Mouse (Mus musculus): ENCODE measurements around the gene Gtdc1. TPM values are rescaled to one million over a fixed set of nuclear protein-coding genes. Genes with fewer than 3 reads are reported as not detected.

The Gtdc1 gene
- polyA plus RNA-seq, 1 experiment = 62.0 TPM

- no peak overlapping the region for H3K27ac ChIP-seq (ENCODE audit: insufficient read depth, low read length)
- no peak for TF ChIP-seq CTCF (IDR thresholded peaks at IDR 0.05; ENCODE audit: extremely low read depth, insufficient read depth, low read length)
- no peak for TF ChIP-seq POLR2A (IDR thresholded peaks at IDR 0.05; ENCODE audit: extremely low read depth, insufficient read depth, low read length)
- no peaks in the 10 kb centered on the region; the same call in 1 of the 2 replicates for H3K4me1 ChIP-seq (ENCODE audit: control insufficient read depth, insufficient read depth, low read length)
- H3K4me3 ChIP-seq (ENCODE audit: insufficient read depth, low read length) = no peak overlapping the region
Measured at GRCm38 (mm10) chr2:44897801-44898200, 29.7 kb downstream of the Gtdc1 start.

DNA sequence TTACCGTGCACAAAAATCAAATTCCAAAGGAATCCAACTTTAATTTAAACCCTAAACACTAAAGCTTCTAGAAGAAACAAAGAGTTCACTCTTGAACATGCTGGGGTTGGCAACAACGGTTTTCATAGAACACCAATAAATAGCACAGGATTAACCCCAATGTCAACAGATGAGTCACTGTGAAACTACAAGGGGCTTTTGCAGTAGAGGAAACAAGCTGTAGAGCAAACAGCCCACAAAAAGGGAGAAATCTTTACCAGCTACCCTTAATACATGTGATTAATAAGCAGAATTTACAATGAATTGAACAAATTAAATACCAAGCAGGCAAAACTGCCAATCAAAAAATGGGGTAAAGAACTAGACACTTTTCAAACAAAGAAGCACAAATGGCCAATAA, 53.7 kb downstream of the Gtdc1 start:
- TF ChIP-seq POLR2A (IDR thresholded peaks at IDR 0.05; ENCODE audit: extremely low read depth, insufficient read depth, low read length) (no peak), CTCF (IDR thresholded peaks at IDR 0.05; ENCODE audit: extremely low read depth, insufficient read depth, low read length) (no peak)
- Histone ChIP-seq H3K4me3 (ENCODE audit: insufficient read depth, low read length) (no peak overlapping the region), H3K27ac (ENCODE audit: insufficient read depth, low read length) (no peak overlapping the region), H3K4me1 (ENCODE audit: control insufficient read depth, insufficient read depth, low read length) (no peaks in the 10 kb centered on the region)

DNA sequence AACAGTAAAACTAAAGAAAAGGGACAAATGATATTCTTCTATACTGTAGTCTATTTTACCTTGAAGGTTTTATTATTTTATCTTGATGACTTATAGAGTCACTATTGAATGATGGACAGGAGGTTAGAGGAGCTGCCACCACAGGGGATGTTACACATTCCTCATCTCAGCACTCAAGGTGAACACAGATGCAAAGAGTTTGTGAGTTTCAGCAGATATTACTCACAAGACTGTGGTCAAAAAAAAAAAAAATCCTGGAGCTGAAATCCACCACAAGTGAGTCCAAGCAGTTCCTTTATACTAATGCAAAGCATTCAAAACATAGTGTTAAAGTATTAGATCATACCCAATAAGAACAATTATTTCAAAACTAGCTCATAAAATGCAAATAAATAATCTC, 62.7 kb downstream of the Gtdc1 start:
- no peaks in the 10 kb centered on the region for H3K4me1 ChIP-seq (ENCODE audit: control insufficient read depth, insufficient read depth, low read length)
- H3K4me3 ChIP-seq (ENCODE audit: insufficient read depth, low read length) = no peak overlapping the region
- no peak overlapping the region for H3K27ac ChIP-seq (ENCODE audit: insufficient read depth, low read length)
- TF ChIP-seq POLR2A (IDR thresholded peaks at IDR 0.05; ENCODE audit: extremely low read depth, insufficient read depth, low read length) (no peak), CTCF (IDR thresholded peaks at IDR 0.05; ENCODE audit: extremely low read depth, insufficient read depth, low read length) (no peak)

DNA sequence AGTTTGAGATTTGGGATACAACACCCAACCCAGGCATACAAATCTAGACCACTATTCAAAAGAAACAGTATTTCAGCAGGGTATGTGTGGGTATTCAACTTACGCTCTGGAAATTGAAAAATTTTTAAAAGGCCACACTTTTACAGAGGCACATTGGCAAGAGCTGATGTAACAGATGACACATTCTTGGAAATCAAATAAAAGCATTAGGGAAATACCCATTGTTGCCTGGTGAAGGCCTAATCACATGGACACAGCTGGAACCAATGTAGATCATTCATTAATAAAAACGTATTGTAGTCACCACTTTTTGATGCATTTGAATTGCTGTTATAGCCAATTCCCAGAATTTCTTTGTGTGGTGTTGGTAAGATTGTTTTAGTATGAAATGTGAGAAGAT, 73.0 kb downstream of the Gtdc1 start:
- Histone ChIP-seq H3K27ac (ENCODE audit: insufficient read depth, low read length) (no peak overlapping the region), H3K4me1 (ENCODE audit: control insufficient read depth, insufficient read depth, low read length) (no peaks in the 10 kb centered on the region), H3K4me3 (ENCODE audit: insufficient read depth, low read length) (no peak overlapping the region)
- TF ChIP-seq POLR2A (IDR thresholded peaks at IDR 0.05; ENCODE audit: extremely low read depth, insufficient read depth, low read length) (no peak), CTCF (IDR thresholded peaks at IDR 0.05; ENCODE audit: extremely low read depth, insufficient read depth, low read length) (no peak)

GRCm38 (mm10) chr2:44849666-44850065, 77.8 kb downstream of the Gtdc1 start:
- Histone ChIP-seq H3K4me1 (ENCODE audit: control insufficient read depth, insufficient read depth, low read length) (no peaks in the 10 kb centered on the region), H3K27ac (ENCODE audit: insufficient read depth, low read length) (no peak overlapping the region), H3K4me3 (ENCODE audit: insufficient read depth, low read length) (no peak overlapping the region)
- TF ChIP-seq CTCF (IDR thresholded peaks at IDR 0.05; ENCODE audit: extremely low read depth, insufficient read depth, low read length) = no peak
- no peak for TF ChIP-seq POLR2A (IDR thresholded peaks at IDR 0.05; ENCODE audit: extremely low read depth, insufficient read depth, low read length)

- Histone ChIP-seq H3K4me1 (ENCODE audit: control insufficient read depth, insufficient read depth, low read length) (no peaks in the 10 kb centered on the region), H3K4me3 (ENCODE audit: insufficient read depth, low read length) (no peak overlapping the region), H3K27ac (ENCODE audit: insufficient read depth, low read length) (no peak overlapping the region)
- no peak for TF ChIP-seq CTCF (IDR thresholded peaks at IDR 0.05; ENCODE audit: extremely low read depth, insufficient read depth, low read length)
- no peak for TF ChIP-seq POLR2A (IDR thresholded peaks at IDR 0.05; ENCODE audit: extremely low read depth, insufficient read depth, low read length)
Measured at GRCm38 (mm10) chr2:44848156-44848555, 79.3 kb downstream of the Gtdc1 start.

DNA sequence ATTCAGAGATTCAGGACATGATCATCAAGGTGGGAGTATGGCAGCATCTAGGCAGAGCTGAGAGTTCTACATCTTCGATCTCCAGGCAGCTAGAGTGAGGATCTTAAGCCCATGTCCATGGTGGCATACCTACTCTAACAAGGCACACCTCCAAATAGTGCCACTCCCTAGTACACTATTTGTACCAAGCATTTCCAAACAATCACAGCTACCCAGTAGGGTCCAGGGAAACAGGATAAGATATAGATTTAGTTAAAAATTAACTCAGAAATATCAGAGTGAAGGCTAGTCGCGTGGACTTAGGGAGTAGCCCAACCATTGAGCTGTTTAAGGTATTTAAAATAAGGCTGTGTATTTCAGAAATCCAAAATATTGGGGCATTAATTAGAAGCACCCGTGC, 82.0 kb downstream of the Gtdc1 start:
- TF ChIP-seq CTCF (IDR thresholded peaks at IDR 0.05; ENCODE audit: extremely low read depth, insufficient read depth, low read length) (no peak), POLR2A (IDR thresholded peaks at IDR 0.05; ENCODE audit: extremely low read depth, insufficient read depth, low read length) (no peak)
- H3K4me3 ChIP-seq (ENCODE audit: insufficient read depth, low read length) = no peak overlapping the region
- no peaks in the 10 kb centered on the region for H3K4me1 ChIP-seq (ENCODE audit: control insufficient read depth, insufficient read depth, low read length)

DNA sequence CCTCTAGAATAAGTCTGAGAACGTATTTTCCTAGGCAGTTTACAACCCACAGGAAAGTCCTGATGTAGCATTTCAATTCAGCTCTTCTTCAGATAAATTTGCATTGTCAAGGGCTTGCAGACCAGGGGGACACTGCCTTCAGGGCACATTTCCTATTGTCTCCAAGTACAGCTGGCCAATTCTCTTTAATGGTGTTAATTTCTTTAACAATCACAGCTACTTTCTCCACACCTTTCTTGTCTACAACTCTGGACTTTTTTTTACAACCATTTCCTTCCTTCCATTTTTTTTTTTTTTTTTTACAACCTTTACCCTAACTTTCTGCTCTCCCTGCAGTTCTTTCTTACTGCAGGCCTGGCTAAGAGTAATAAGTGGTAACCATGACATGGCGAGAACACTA, 97.7 kb downstream of the Gtdc1 start:
- Histone ChIP-seq H3K4me3 (ENCODE audit: insufficient read depth, low read length) (no peak overlapping the region), H3K4me1 (ENCODE audit: control insufficient read depth, insufficient read depth, low read length) (no peaks in the 10 kb centered on the region), H3K27ac (ENCODE audit: insufficient read depth, low read length) (no peak overlapping the region)
- TF ChIP-seq CTCF (IDR thresholded peaks at IDR 0.05; ENCODE audit: extremely low read depth, insufficient read depth, low read length) (no peak), POLR2A (IDR thresholded peaks at IDR 0.05; ENCODE audit: extremely low read depth, insufficient read depth, low read length) (no peak)

More for the DNA sequence above, 82.0 kb downstream of the Gtdc1 start:
- H3K27ac ChIP-seq (ENCODE audit: insufficient read depth, low read length) = no peak overlapping the region

- no peak for TF ChIP-seq CTCF (IDR thresholded peaks at IDR 0.05; ENCODE audit: extremely low read depth, insufficient read depth, low read length)
- no peak for TF ChIP-seq POLR2A (IDR thresholded peaks at IDR 0.05; ENCODE audit: extremely low read depth, insufficient read depth, low read length)
- Histone ChIP-seq H3K27ac (ENCODE audit: insufficient read depth, low read length) (no peak overlapping the region), H3K4me1 (ENCODE audit: control insufficient read depth, insufficient read depth, low read length) (no peaks in the 10 kb centered on the region), H3K4me3 (ENCODE audit: insufficient read depth, low read length) (no peak overlapping the region)
Measured at GRCm38 (mm10) chr2:44829346-44829745, 98.1 kb downstream of the Gtdc1 start.

- TF ChIP-seq POLR2A (IDR thresholded peaks at IDR 0.05; ENCODE audit: extremely low read depth, insufficient read depth, low read length) (no peak), CTCF (IDR thresholded peaks at IDR 0.05; ENCODE audit: extremely low read depth, insufficient read depth, low read length) (no peak)
- Histone ChIP-seq H3K27ac (ENCODE audit: insufficient read depth, low read length) (no peak overlapping the region), H3K4me3 (ENCODE audit: insufficient read depth, low read length) (no peak overlapping the region), H3K4me1 (ENCODE audit: control insufficient read depth, insufficient read depth, low read length) (no peaks in the 10 kb centered on the region)
Measured at GRCm38 (mm10) chr2:44826609-44827008, 100.8 kb downstream of the Gtdc1 start.

Measured in cortical plate, adult 2 months (tissue).